Mouse (Mus musculus) MEL (cell line): ENCODE data around the gene Sgtb. TPM values are rescaled to one million over a fixed set of nuclear protein-coding genes. Genes with fewer than 3 reads are reported as not detected.

Experiments
- DNase-seq: peaks from one replicate; pipeline ENCODE4 v3.0.0; 2011; ENCODE audit warnings: low read depth, low spot score
- H3K27ac ChIP-seq: 2 replicates; pipeline ENCODE4 v1.5.1; 2012; ENCODE audit warnings: low read depth, mild to moderate bottlenecking, control low read depth, low read length, moderate library complexity; ENCODE audit not compliant: control insufficient read depth
- H3K27me3 ChIP-seq, 2 experiments: fragments of 150-350 bp in 1 of 2; sonication (generic) in 1 of 2; 2 replicates each; pipeline ENCODE4 v1.6.1; 2012; ENCODE audit warnings: low read length in 2 of 2, mild to moderate bottlenecking in 2 of 2, improper control_type of control experiment in 1 of 2, moderate library complexity in 1 of 2; ENCODE audit not compliant: insufficient read depth in 2 of 2, control insufficient read depth in 1 of 2
- H3K36me3 ChIP-seq, 2 experiments: 2 replicates each; pipeline ENCODE4 v1.6.1; 2012 to 2014; ENCODE audit warnings: low read length in 2 of 2, improper control_type of control experiment in 1 of 2, inconsistent platforms in 1 of 2, mild to moderate bottlenecking in 1 of 2; ENCODE audit not compliant: insufficient read depth in 2 of 2, control insufficient read depth in 1 of 2
- H3K4me1 ChIP-seq, 2 experiments: fragments of 150-350 bp in 1 of 2; sonication (generic) in 1 of 2; 2 replicates each; pipeline ENCODE4 v1.6.1; 2012; ENCODE audit warnings: low read length in 2 of 2, improper control_type of control experiment in 1 of 2, mild to moderate bottlenecking in 1 of 2; ENCODE audit not compliant: insufficient read depth in 2 of 2, control insufficient read depth in 1 of 2
- H3K4me3 ChIP-seq, 2 experiments: fragments of 150-350 bp in 1 of 2; sonication (generic) in 1 of 2; 2 replicates each; pipeline ENCODE4 v1.5.1; 2012; ENCODE audit warnings: low read depth in 2 of 2, low read length in 2 of 2, mild to moderate bottlenecking in 2 of 2, moderate library complexity in 2 of 2, control low read depth in 1 of 2, improper control_type of control experiment in 1 of 2; ENCODE audit not compliant: control insufficient read depth in 1 of 2, insufficient read depth in 1 of 2
- H3K79me2 ChIP-seq: 2 replicates; pipeline ENCODE4 v1.6.1; 2012; ENCODE audit warnings: mild to moderate bottlenecking, low read length, moderate library complexity; ENCODE audit not compliant: control insufficient read depth, poor library complexity, insufficient read depth
- H3K9ac ChIP-seq: 2 replicates; pipeline ENCODE4 v1.6.1; 2012; ENCODE audit warnings: low read depth, mild to moderate bottlenecking, control low read depth, low read length, moderate library complexity; ENCODE audit not compliant: control insufficient read depth, poor library complexity, severe bottlenecking
- H3K9me3 ChIP-seq: fragments of 150-350 bp; sonication (generic); replicated peaks from 2 replicates; pipeline ENCODE4 v1.6.1; 2012; ENCODE audit warnings: mild to moderate bottlenecking, low read length, improper control_type of control experiment, moderate library complexity; ENCODE audit not compliant: insufficient read depth
- CHD1 ChIP-seq: IDR thresholded peaks from 2 replicates; pipeline ENCODE4 v1.6.1; 2012; ENCODE audit warnings: low read depth, mild to moderate bottlenecking, inconsistent platforms, low read length, improper control_type of control experiment
- CHD2 ChIP-seq: IDR thresholded peaks from 2 replicates; pipeline ENCODE4 v1.6.1; 2011; ENCODE audit warnings: low read length, improper control_type of control experiment
- E2F4 ChIP-seq: IDR thresholded peaks from 2 replicates; pipeline ENCODE4 v1.6.1; 2011; ENCODE audit warnings: low read depth, low read length, improper control_type of control experiment, borderline replicate concordance
- ELF1 ChIP-seq: IDR thresholded peaks from 2 replicates; pipeline ENCODE4 v1.6.1; 2014; ENCODE audit warnings: low read depth, mild to moderate bottlenecking, inconsistent platforms, low read length, improper control_type of control experiment, moderate library complexity
- GABPA ChIP-seq: IDR thresholded peaks from 2 replicates; pipeline ENCODE4 v1.6.1; 2012; ENCODE audit warnings: low read depth, mild to moderate bottlenecking, inconsistent platforms, low read length, improper control_type of control experiment, moderate library complexity
- GATA1 ChIP-seq: IDR thresholded peaks from 2 replicates; pipeline ENCODE4 v1.6.1; 2011; ENCODE audit warnings: low read depth, low read length, improper control_type of control experiment
- HCFC1 ChIP-seq: IDR thresholded peaks from 2 replicates; pipeline ENCODE4 v1.6.1; 2012; ENCODE audit warnings: low read depth, mild to moderate bottlenecking, inconsistent platforms, low read length, improper control_type of control experiment, moderate library complexity
- KAT2A ChIP-seq: conservative IDR thresholded peaks from 2 replicates; pipeline ENCODE4 v1.6.1; 2012; ENCODE audit warnings: low read depth, low read length, improper control_type of control experiment, inconsistent platforms
- MAFK ChIP-seq: IDR thresholded peaks from 2 replicates; pipeline ENCODE4 v1.6.1; 2011; ENCODE audit warnings: low read depth, mild to moderate bottlenecking, low read length, improper control_type of control experiment, borderline replicate concordance
- MAX ChIP-seq: IDR thresholded peaks from 2 replicates; pipeline ENCODE4 v1.6.1; 2011; ENCODE audit warnings: low read length, improper control_type of control experiment
- MAZ ChIP-seq: IDR thresholded peaks from 2 replicates; pipeline ENCODE4 v1.6.1; 2012; ENCODE audit warnings: low read depth, mild to moderate bottlenecking, inconsistent platforms, low read length, improper control_type of control experiment
- MEF2A ChIP-seq: IDR thresholded peaks from 2 replicates; pipeline ENCODE4 v1.6.1; 2014; ENCODE audit warnings: low read depth, mild to moderate bottlenecking, inconsistent platforms, low read length, improper control_type of control experiment; ENCODE audit not compliant: poor library complexity, insufficient replicate concordance, severe bottlenecking; ENCODE audit errors: extremely low read depth
- MXI1 ChIP-seq: IDR thresholded peaks from 2 replicates; pipeline ENCODE4 v1.6.1; 2011; ENCODE audit warnings: mild to moderate bottlenecking, low read depth, low read length, improper control_type of control experiment
- MYB ChIP-seq: IDR thresholded peaks from 2 replicates; pipeline ENCODE4 v1.6.1; 2011; ENCODE audit warnings: mild to moderate bottlenecking, low read depth, low read length, improper control_type of control experiment
- POLR2A ChIP-seq, 2 experiments: IDR thresholded peaks; 2 replicates each; pipeline ENCODE4 v1.6.1; 2011 to 2012; ENCODE audit warnings: low read length in 2 of 2, mild to moderate bottlenecking in 2 of 2, control low read depth in 1 of 2, improper control_type of control experiment in 1 of 2, low read depth in 1 of 2, moderate library complexity in 1 of 2; ENCODE audit not compliant: control insufficient read depth in 1 of 2, insufficient read depth in 1 of 2, poor library complexity in 1 of 2
- POLR2AphosphoS2 ChIP-seq: IDR thresholded peaks from 2 replicates; pipeline ENCODE4 v1.6.1; 2011; ENCODE audit warnings: low read length, improper control_type of control experiment
- POLR2AphosphoS5 ChIP-seq: IDR thresholded peaks from 2 replicates; pipeline ENCODE4 v1.6.1; 2012; ENCODE audit warnings: low read depth, borderline replicate concordance, mild to moderate bottlenecking, inconsistent platforms, low read length, moderate library complexity, mixed read lengths
- RAD21 ChIP-seq: IDR thresholded peaks from 2 replicates; pipeline ENCODE4 v1.6.1; 2011; ENCODE audit warnings: mild to moderate bottlenecking, low read depth, low read length, improper control_type of control experiment
- RCOR1 ChIP-seq: IDR thresholded peaks from 2 replicates; pipeline ENCODE4 v1.6.1; 2012; ENCODE audit warnings: low read depth, mild to moderate bottlenecking, inconsistent platforms, low read length, improper control_type of control experiment
- SIN3A ChIP-seq: IDR thresholded peaks from 2 replicates; pipeline ENCODE4 v1.6.1; 2012; ENCODE audit warnings: low read length, improper control_type of control experiment, inconsistent platforms
- SMC3 ChIP-seq: IDR thresholded peaks from 2 replicates; pipeline ENCODE4 v1.6.1; 2011; ENCODE audit warnings: low read depth, low read length, improper control_type of control experiment
- TBP ChIP-seq: IDR thresholded peaks from 2 replicates; pipeline ENCODE4 v1.8.0; 2011; ENCODE audit warnings: low read depth, low read length, improper control_type of control experiment
- TCF12 ChIP-seq: IDR thresholded peaks from 2 replicates; pipeline ENCODE4 v1.6.1; 2014; ENCODE audit warnings: low read depth, mild to moderate bottlenecking, inconsistent platforms, low read length, improper control_type of control experiment, moderate library complexity
- USF1 ChIP-seq: IDR thresholded peaks from 2 replicates; pipeline ENCODE4 v1.6.1; 2014; ENCODE audit warnings: low read depth, mild to moderate bottlenecking, inconsistent platforms, low read length, improper control_type of control experiment, moderate library complexity
- USF2 ChIP-seq, 2 experiments: IDR thresholded peaks; 2 replicates each; pipeline ENCODE4 v1.6.1; 2011 to 2012; ENCODE audit warnings: improper control_type of control experiment in 2 of 2, low read length in 2 of 2, borderline replicate concordance in 1 of 2, inconsistent platforms in 1 of 2, low read depth in 1 of 2, mild to moderate bottlenecking in 1 of 2; ENCODE audit not compliant: insufficient read depth in 1 of 2
- ZMIZ1 ChIP-seq: IDR thresholded peaks from 2 replicates; pipeline ENCODE4 v1.6.1; 2012; ENCODE audit warnings: low read depth, mild to moderate bottlenecking, inconsistent platforms, low read length, improper control_type of control experiment, moderate library complexity
- polyA plus RNA-seq, 2 experiments: library from polyadenylated mRNA; stranded (reverse) in 1 of 2; unstranded in 1 of 2; fragments of >175 nt in 1 of 2; fragments of >200 nt in 1 of 2; gene quantifications; 2 replicates each; pipeline versions ENCODE4 v1.2.1 to v1.2.4; 2012; ENCODE audit warnings: low replicate concordance in 2 of 2, low read depth in 1 of 2; ENCODE audit not compliant: insufficient read length in 2 of 2, insufficient read depth in 1 of 2, missing spikeins in 1 of 2
- total RNA-seq: library from RNA; depleted of rRNA; stranded (reverse); fragments of 300-350 nt; gene quantifications from 2 replicates; pipeline ENCODE4 v1.2.3, GENCODE M21; 2012

Sgtb gene
- total and polyA plus RNA-seq, 3 experiments, result 0.11 TPM; not detected in 2

DNA sequence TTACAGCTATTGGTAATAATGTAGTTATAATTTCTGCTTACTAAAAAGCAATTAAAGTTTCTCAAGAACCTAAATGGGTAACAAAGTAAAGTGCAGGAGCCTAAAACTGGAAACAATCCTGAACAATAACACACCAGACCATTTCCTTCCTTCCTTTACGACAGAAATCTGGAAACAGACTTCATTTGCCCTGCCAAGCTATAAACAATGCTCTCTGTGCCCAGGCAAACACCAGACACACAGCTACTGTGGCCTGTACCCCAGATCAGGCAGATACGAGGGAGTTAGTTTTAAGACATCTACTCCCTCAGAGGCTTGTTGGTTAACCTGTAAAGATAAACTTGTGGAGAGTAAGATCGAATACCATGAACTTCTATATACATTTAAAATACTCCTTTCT is 38.8 kb upstream of the Sgtb start:
- DNase-seq, result no peak
- Histone ChIP-seq H3K4me3 (no peak overlapping the region), H3K9me3 (no peaks in the 10 kb centered on the region), H3K79me2 (no peaks in the 10 kb centered on the region), H3K27me3 (no peaks in the 10 kb centered on the region), H3K27ac (no peak overlapping the region), H3K36me3 (no peaks in the 10 kb centered on the region; a peak in 1 of 4 replicates), H3K4me1 (no peaks in the 10 kb centered on the region), H3K9ac (no peak overlapping the region)
- no peak for TF ChIP-seq POLR2A (IDR thresholded peaks at IDR 0.05; ENCODE audit: control insufficient read depth in 1 of 2, insufficient read depth in 1 of 2, low read depth in 1 of 2, low read length in 2 of 2, poor library complexity in 1 of 2)
- no peak for TF ChIP-seq GABPA
- no peak for TF ChIP-seq POLR2AphosphoS2
- no peak for TF ChIP-seq KAT2A
- TF ChIP-seq E2F4, result no peak
- no peak for TF ChIP-seq GATA1
- no peak for TF ChIP-seq MXI1
- TF ChIP-seq SMC3, result no peak
- TF ChIP-seq MYB, result no peak
- TF ChIP-seq ELF1, result no peak
- no peak for TF ChIP-seq USF1
- no peak for TF ChIP-seq RCOR1
- TF ChIP-seq MAZ, result no peak
- no peak for TF ChIP-seq HCFC1
- no peak for TF ChIP-seq TCF12
- no peak for TF ChIP-seq MAX
- no peak for TF ChIP-seq TBP
- TF ChIP-seq SIN3A, result no peak
- no peak for TF ChIP-seq MAFK

GRCm38 (mm10) chr13:104072351-104072750 is 37.2 kb upstream of the Sgtb start:
- no peak overlapping the region for H3K4me3 ChIP-seq
- H3K9ac ChIP-seq, result no peak overlapping the region
- no peak for DNase-seq
- H3K27me3 ChIP-seq, result no peaks in the 10 kb centered on the region
- H3K36me3 ChIP-seq, result no peaks in the 10 kb centered on the region; a peak in 1 of 4 replicates
- no peaks in the 10 kb centered on the region for H3K9me3 ChIP-seq
- TF ChIP-seq ZMIZ1, result no peak
- TF ChIP-seq POLR2AphosphoS5, result no peak
- no peak for TF ChIP-seq RAD21
- no peak for TF ChIP-seq MEF2A
- TF ChIP-seq CHD1, result no peak
- TF ChIP-seq TBP, result no peak
- no peak for TF ChIP-seq SMC3
- TF ChIP-seq TCF12, result no peak
- no peak for TF ChIP-seq USF2 (IDR thresholded peaks at IDR 0.05; ENCODE audit: borderline replicate concordance in 1 of 2, insufficient read depth in 1 of 2, low read depth in 1 of 2, low read length in 2 of 2)
- no peak for TF ChIP-seq CHD2
- no peak for TF ChIP-seq POLR2AphosphoS2
- no peaks in the 10 kb centered on the region for H3K79me2 ChIP-seq
- no peaks in the 10 kb centered on the region for H3K4me1 ChIP-seq
- H3K27ac ChIP-seq, result no peak overlapping the region
